Mouse (Mus musculus) MEL (cell line): ENCODE measurements around the gene Rpl7a.

Experiments
- EP300 ChIP-seq, 2 experiments: IDR thresholded peaks; 2 replicates each; pipeline ENCODE4 v1.6.1; 2011; ENCODE audit warnings: improper control_type of control experiment in 2 of 2, low read length in 2 of 2, low read depth in 1 of 2, mild to moderate bottlenecking in 1 of 2
- HCFC1 ChIP-seq: IDR thresholded peaks from 2 replicates; pipeline ENCODE4 v1.6.1; 2012; ENCODE audit warnings: low read depth, mild to moderate bottlenecking, inconsistent platforms, low read length, improper control_type of control experiment, moderate library complexity
- MYB ChIP-seq: IDR thresholded peaks from 2 replicates; pipeline ENCODE4 v1.6.1; 2011; ENCODE audit warnings: mild to moderate bottlenecking, low read depth, low read length, improper control_type of control experiment

- TF ChIP-seq MYB: no peak
- no peak for TF ChIP-seq HCFC1
- no peak for TF ChIP-seq EP300 (IDR thresholded peaks at IDR 0.05; ENCODE audit: low read depth in 1 of 2, low read length in 2 of 2)
Observed at GRCm38 (mm10) chr2:26951346-26951905, 40.9 kb downstream of the Rpl7a start.
